Mouse (Mus musculus): ENCODE measurements at regions not wholly inside any gene's neighbourhood (a gene's known extent, or its start where the extent isn't known, plus 50 kb on each side); places are given as distances from the start of the nearest gene placed in this dataset.

GRCm38 (mm10) chr3:156353841-156354473 is 207.6 kb upstream of the Negr1 start:
- TF ChIP-seq EP300 (IDR thresholded peaks at IDR 0.05; ENCODE audit: low read length) (no peak), CHD1 (IDR thresholded peaks at IDR 0.05; ENCODE audit: low read depth, low read length) (no peak), USF2 (conservative IDR thresholded peaks at IDR 0.05; ENCODE audit: low read depth, low read length) (no peak), POLR2A (IDR thresholded peaks at IDR 0.05; ENCODE audit: low read depth, low read length) (no peak), ZMIZ1 (IDR thresholded peaks at IDR 0.05; ENCODE audit: low read depth, low read length) (no peak), CTCF (conservative IDR thresholded peaks at IDR 0.05 in 1 of 2, IDR thresholded peaks at IDR 0.05 in 1 of 2; ENCODE audit: low read depth in 2 of 2, low read length in 2 of 2) (no peak), SMC3 (IDR thresholded peaks at IDR 0.05; ENCODE audit: low read depth, low read length) (no peak), IRF4 (IDR thresholded peaks at IDR 0.05; ENCODE audit: low read depth, low read length) (no peak), TCF12 (IDR thresholded peaks at IDR 0.05; ENCODE audit: low read depth, low read length) (no peak), TBP (conservative IDR thresholded peaks at IDR 0.05; ENCODE audit: low read depth, low read length) (no peak), MYC (IDR thresholded peaks at IDR 0.05; ENCODE audit: low read depth, low read length) (no peak), ZKSCAN1 (IDR thresholded peaks at IDR 0.05; ENCODE audit: borderline replicate concordance, low read depth, low read length) (no peak), MXI1 (IDR thresholded peaks at IDR 0.05; ENCODE audit: low read depth, low read length) (no peak), SIN3A (IDR thresholded peaks at IDR 0.05; ENCODE audit: low read length) (no peak)

All from CH12.LX (cell line).